Mouse (Mus musculus): ENCODE data around the gene Syt17. TPM values are rescaled to one million over a fixed set of nuclear protein-coding genes. Genes with fewer than 3 reads are reported as not detected.

Gene Syt17
- total and polyA plus RNA-seq, 3 experiments: not detected

DNA sequence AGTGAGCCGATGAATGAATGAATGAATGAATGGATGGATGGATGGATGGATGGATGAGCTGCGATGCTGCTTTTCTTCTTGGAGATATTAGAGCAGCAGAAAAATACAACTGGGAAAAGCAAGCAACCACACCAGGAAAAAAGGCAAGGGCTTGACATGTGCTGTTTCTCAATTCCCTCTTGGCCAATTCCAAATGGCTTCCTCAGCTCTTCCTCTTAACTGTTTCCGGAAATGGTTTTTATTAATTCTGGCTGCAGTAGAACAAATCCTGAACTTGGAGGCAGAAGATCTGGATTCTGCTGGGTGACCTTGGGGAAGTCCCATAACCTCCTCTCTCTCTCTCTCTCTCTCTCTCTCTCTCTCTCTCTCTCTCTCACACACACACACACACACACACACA is 20.0 kb upstream of the Syt17 start:
- no peaks in the 10 kb centered on the region for H3K9me3 ChIP-seq (replicated peaks)
- H3K4me3 ChIP-seq (ENCODE audit: low read depth, low read length): no peak overlapping the region
- DNase-seq (ENCODE audit: low spot score) (no peak), ATAC-seq (ENCODE audit: extremely low read depth, insufficient number of reproducible peaks, low FRiP score, poor library complexity, severe bottlenecking) (no peak)
- H3K36me3 ChIP-seq (replicated peaks): no peaks in the 10 kb centered on the region
- no peaks in the 10 kb centered on the region for H3K27me3 ChIP-seq (ENCODE audit: insufficient read depth, low read length)
- H3K4me1 ChIP-seq (ENCODE audit: insufficient read depth, low read depth, low read length): no peaks in the 10 kb centered on the region
- TF ChIP-seq POLR2AphosphoS5 (IDR thresholded peaks at IDR 0.05; ENCODE audit: insufficient replicate concordance, low read depth, low read length): no peak
- no peak for TF ChIP-seq GATA1 (IDR thresholded peaks at IDR 0.05; ENCODE audit: borderline replicate concordance, low read length)
- TF ChIP-seq TAL1 (conservative IDR thresholded peaks at IDR 0.05; ENCODE audit: low read depth, low read length): no peak
- no peak for TF ChIP-seq GATA2 (IDR thresholded peaks at IDR 0.05; ENCODE audit: borderline replicate concordance, low read depth, low read length)
- TF ChIP-seq CTCF (IDR thresholded peaks at IDR 0.05; ENCODE audit: low read depth, low read length): no peak

DNA sequence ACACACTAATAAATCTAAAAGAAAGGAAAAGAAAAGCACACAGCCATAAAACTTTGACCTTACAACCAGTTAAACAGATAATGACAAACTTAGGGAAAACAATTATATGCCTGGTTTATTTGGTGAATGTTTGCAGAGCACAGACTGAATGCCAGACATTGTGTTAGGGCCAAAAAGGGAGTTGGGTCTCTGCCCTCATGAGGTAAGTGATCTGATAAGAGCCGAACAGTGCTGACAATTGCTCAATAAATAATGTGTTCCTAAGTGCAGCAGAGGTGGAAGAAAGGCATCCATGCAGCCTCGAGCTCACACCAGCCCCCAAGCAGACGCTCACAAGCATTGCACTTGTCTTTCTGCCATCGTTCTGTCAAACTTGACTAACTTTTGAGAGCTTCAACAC is 16.4 kb upstream of the Syt17 start:
- DNase-seq (ENCODE audit: low spot score): no peak
- TF ChIP-seq GATA2 (IDR thresholded peaks at IDR 0.05; ENCODE audit: borderline replicate concordance, low read depth, low read length) (no peak), CTCF (IDR thresholded peaks at IDR 0.05; ENCODE audit: low read depth, low read length) (no peak), POLR2AphosphoS5 (IDR thresholded peaks at IDR 0.05; ENCODE audit: insufficient replicate concordance, low read depth, low read length) (no peak), TAL1 (conservative IDR thresholded peaks at IDR 0.05; ENCODE audit: low read depth, low read length) (no peak), GATA1 (IDR thresholded peaks at IDR 0.05; ENCODE audit: borderline replicate concordance, low read length) (no peak)

DNA sequence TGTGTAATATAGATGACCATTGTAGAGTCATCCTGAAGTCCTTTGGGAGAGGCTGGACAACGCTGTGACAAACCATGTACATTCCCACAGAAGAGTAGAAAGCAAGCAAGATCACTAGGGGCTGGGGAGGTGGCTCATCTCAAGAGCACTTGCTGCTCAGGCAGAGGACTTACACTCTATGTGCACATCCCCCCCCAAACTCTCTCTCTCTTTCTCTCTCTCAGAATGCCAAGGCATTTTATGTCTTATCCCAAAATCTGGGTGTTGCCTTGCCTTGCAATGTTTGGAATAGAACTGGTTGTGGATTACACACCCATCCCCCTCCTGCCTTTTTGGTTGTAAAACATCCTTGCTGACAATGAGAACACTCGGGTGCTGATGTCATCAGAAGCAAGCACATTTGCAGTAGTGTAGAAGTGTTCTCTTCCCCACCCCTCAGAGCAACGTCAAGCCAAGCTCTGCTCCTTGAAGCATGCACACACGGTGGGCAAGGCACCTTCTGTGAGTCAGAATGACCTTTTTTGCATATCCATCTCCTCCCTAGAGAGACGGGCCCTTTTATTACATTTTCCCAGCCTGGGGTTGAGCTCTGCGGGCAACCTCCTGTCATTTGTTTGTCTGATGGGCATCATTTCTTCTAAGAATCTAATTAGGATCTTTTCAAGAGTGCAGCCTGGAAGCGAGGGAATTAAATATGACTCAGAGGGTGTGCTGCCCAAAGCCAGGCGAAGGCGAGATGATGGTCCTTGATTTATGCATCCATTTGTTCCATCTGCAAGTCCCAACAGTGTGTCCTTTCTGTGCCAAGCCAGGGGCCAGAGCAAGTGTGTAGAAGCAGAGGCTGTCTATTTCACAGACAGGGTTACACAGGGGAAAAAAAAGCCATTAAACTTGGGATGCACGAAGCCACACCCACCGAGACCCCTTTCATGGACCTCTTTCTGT is 15.1 kb upstream of the Syt17 start:
- no peak for DNase-seq (ENCODE audit: low spot score)
- no peak for ATAC-seq (ENCODE audit: extremely low read depth, insufficient number of reproducible peaks, low FRiP score, poor library complexity, severe bottlenecking)
- TF ChIP-seq GATA2 (IDR thresholded peaks at IDR 0.05; ENCODE audit: borderline replicate concordance, low read depth, low read length) (no peak), GATA1 (IDR thresholded peaks at IDR 0.05; ENCODE audit: borderline replicate concordance, low read length) (no peak), CTCF (IDR thresholded peaks at IDR 0.05; ENCODE audit: low read depth, low read length) (no peak), TAL1 (conservative IDR thresholded peaks at IDR 0.05; ENCODE audit: low read depth, low read length) (no peak), POLR2AphosphoS5 (IDR thresholded peaks at IDR 0.05; ENCODE audit: insufficient replicate concordance, low read depth, low read length) (no peak)
- Histone ChIP-seq H3K27me3 (ENCODE audit: insufficient read depth, low read length) (no peaks in the 10 kb centered on the region), H3K4me1 (ENCODE audit: insufficient read depth, low read depth, low read length) (no peaks in the 10 kb centered on the region), H3K9me3 (replicated peaks) (no peaks in the 10 kb centered on the region), H3K4me3 (ENCODE audit: low read depth, low read length) (no peak overlapping the region), H3K36me3 (replicated peaks) (no peaks in the 10 kb centered on the region)

More for the DNA sequence above, 16.4 kb upstream of the Syt17 start:
- no peak for ATAC-seq (ENCODE audit: extremely low read depth, insufficient number of reproducible peaks, low FRiP score, poor library complexity, severe bottlenecking)
- Histone ChIP-seq H3K36me3 (replicated peaks) (no peaks in the 10 kb centered on the region), H3K4me1 (ENCODE audit: insufficient read depth, low read depth, low read length) (no peaks in the 10 kb centered on the region), H3K9me3 (replicated peaks) (no peaks in the 10 kb centered on the region), H3K4me3 (ENCODE audit: low read depth, low read length) (no peak overlapping the region), H3K27me3 (ENCODE audit: insufficient read depth, low read length) (no peaks in the 10 kb centered on the region)

DNA sequence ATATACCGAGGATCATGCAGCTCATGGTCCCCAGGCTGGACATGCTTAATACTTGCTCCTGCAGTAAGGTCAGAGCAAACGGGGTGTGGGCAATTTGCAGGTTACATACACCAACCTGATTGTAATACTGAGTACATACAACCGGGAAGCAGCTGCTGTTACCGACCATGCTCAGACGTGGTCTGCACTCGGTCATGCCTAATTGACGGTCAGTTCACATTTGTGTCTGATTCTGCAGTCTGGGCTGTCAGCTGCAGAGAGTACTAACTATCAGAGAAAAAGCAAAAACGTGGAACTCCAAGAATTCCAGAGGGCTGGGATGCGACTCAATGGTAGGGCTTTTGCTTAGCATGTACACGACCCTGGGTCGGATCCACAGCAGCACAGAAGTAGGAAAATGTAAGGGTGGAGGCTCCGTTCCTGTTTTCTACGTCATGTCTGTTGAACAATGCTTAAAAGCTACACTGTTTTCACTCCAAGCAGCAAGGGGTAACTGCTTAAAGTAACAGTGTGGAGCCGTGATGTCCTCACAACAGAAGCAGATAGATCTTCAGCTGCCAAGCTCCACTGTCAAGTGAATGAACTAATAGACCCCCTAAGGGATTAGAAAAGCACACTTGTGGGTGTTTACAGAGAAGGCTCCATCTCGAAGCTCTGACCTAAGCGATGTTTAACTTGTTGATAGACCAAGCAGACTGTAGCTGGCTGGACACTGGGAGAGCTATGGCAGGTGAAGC is 13.5 kb upstream of the Syt17 start:
- TF ChIP-seq GATA2 (IDR thresholded peaks at IDR 0.05; ENCODE audit: borderline replicate concordance, low read depth, low read length): no peak
- H3K27me3 ChIP-seq (ENCODE audit: insufficient read depth, low read length): no peaks in the 10 kb centered on the region

DNA sequence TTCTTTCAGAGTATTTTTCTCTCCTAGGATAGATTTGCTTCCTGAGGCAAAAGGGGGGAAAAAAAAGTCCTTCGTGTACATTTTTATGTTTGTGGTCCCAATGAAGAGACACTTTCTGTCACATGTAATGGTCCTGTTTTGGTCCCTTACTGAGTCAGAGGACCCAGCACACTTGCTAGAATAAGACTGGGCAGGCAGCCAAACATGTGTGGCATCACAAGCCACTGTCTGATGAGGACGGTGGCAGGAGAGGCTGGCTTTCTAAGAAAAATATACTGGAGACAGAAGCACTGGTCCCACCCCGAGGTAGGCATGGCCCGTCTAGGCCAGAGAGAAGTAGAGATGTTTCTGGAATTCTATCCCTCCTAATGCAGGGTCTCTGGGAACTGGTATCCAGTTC is 5.7 kb upstream of the Syt17 start:
- no peaks in the 10 kb centered on the region for H3K27me3 ChIP-seq (ENCODE audit: insufficient read depth, low read length)
- no peaks in the 10 kb centered on the region for H3K4me1 ChIP-seq (ENCODE audit: insufficient read depth, low read depth, low read length)
- TF ChIP-seq POLR2AphosphoS5 (IDR thresholded peaks at IDR 0.05; ENCODE audit: insufficient replicate concordance, low read depth, low read length) (no peak), GATA2 (IDR thresholded peaks at IDR 0.05; ENCODE audit: borderline replicate concordance, low read depth, low read length) (no peak), TAL1 (conservative IDR thresholded peaks at IDR 0.05; ENCODE audit: low read depth, low read length) (no peak), GATA1 (IDR thresholded peaks at IDR 0.05; ENCODE audit: borderline replicate concordance, low read length) (no peak), CTCF (IDR thresholded peaks at IDR 0.05; ENCODE audit: low read depth, low read length) (no peak)
- H3K36me3 ChIP-seq (replicated peaks): no peaks in the 10 kb centered on the region
- H3K9me3 ChIP-seq (replicated peaks): no peaks in the 10 kb centered on the region
- DNase-seq (ENCODE audit: low spot score) (no peak), ATAC-seq (ENCODE audit: extremely low read depth, insufficient number of reproducible peaks, low FRiP score, poor library complexity, severe bottlenecking) (no peak)
- no peak overlapping the region for H3K4me3 ChIP-seq (ENCODE audit: low read depth, low read length)

More for the DNA sequence above, 13.5 kb upstream of the Syt17 start:
- no peaks in the 10 kb centered on the region for H3K36me3 ChIP-seq (replicated peaks)
- ATAC-seq (ENCODE audit: extremely low read depth, insufficient number of reproducible peaks, low FRiP score, poor library complexity, severe bottlenecking) (no peak), DNase-seq (ENCODE audit: low spot score) (no peak)
- no peaks in the 10 kb centered on the region for H3K9me3 ChIP-seq (replicated peaks)
- no peaks in the 10 kb centered on the region for H3K4me1 ChIP-seq (ENCODE audit: insufficient read depth, low read depth, low read length)
- H3K4me3 ChIP-seq (ENCODE audit: low read depth, low read length): no peak overlapping the region

DNA sequence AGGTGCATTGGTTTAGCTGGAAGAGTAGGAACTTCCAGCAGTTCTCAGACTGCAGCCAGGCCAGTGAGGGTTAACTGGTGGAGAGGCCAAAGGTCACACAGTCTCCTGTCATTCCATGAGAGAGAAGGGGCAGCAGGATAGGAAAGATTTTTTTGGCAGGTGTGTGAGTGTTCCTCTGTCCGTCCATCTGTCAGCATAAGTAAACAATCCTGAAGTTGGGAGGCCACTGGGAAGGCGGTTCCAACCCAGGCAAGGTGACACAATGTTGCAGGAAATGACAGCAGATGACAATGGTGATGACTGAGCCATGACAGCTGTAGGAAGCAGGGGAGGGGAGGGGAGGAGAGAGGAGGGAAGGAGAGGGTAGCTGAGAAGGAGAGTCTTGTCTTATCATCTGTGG is 4.9 kb upstream of the Syt17 start:
- Histone ChIP-seq H3K36me3 (replicated peaks) (no peaks in the 10 kb centered on the region), H3K9me3 (replicated peaks) (no peaks in the 10 kb centered on the region), H3K4me3 (ENCODE audit: low read depth, low read length) (no peak overlapping the region), H3K27me3 (ENCODE audit: insufficient read depth, low read length) (no peaks in the 10 kb centered on the region), H3K4me1 (ENCODE audit: insufficient read depth, low read depth, low read length) (no peaks in the 10 kb centered on the region)
- TF ChIP-seq GATA2 (IDR thresholded peaks at IDR 0.05; ENCODE audit: borderline replicate concordance, low read depth, low read length): no peak
- no peak for TF ChIP-seq POLR2AphosphoS5 (IDR thresholded peaks at IDR 0.05; ENCODE audit: insufficient replicate concordance, low read depth, low read length)
- TF ChIP-seq GATA1 (IDR thresholded peaks at IDR 0.05; ENCODE audit: borderline replicate concordance, low read length): no peak
- TF ChIP-seq CTCF (IDR thresholded peaks at IDR 0.05; ENCODE audit: low read depth, low read length): no peak
- no peak for TF ChIP-seq TAL1 (conservative IDR thresholded peaks at IDR 0.05; ENCODE audit: low read depth, low read length)
- ATAC-seq (ENCODE audit: extremely low read depth, insufficient number of reproducible peaks, low FRiP score, poor library complexity, severe bottlenecking) (no peak), DNase-seq (ENCODE audit: low spot score) (no peak)

All from G1E (cell line).